Mouse (Mus musculus) lung, embryonic 16.5 days (tissue): ENCODE data around the gene Carm1. TPM values are rescaled to one million over a fixed set of nuclear protein-coding genes. Genes with fewer than 3 reads are reported as not detected.
A peak's percentile ranks its signal among the peaks of the same experiment; 100 is the strongest.

Source experiments
- ATAC-seq: fragments of 200-750 bp; cut with Nextera tagmentation; 2 replicates; pipeline ENCODE4 v1.8.0; 2017; ENCODE audit warnings: low read depth, mild to moderate bottlenecking, moderate library complexity
- H3K27ac ChIP-seq: fragments of 300-500 bp; sonication (generic); 2 replicates; pipeline ENCODE4 v1.5.1; 2014; ENCODE audit warnings: mild to moderate bottlenecking, control low read depth, low read length
- H3K27me3 ChIP-seq: fragments of 300-500 bp; sonication (generic); 2 replicates; pipeline ENCODE4 v1.6.1; 2014; ENCODE audit warnings: low read depth, low read length, mixed read lengths; ENCODE audit not compliant: control insufficient read depth, insufficient read depth
- H3K36me3 ChIP-seq: fragments of 300-500 bp; sonication (generic); 2 replicates; pipeline ENCODE4 v1.6.1; 2014; ENCODE audit warnings: low read length; ENCODE audit not compliant: control insufficient read depth, insufficient read depth
- H3K4me1 ChIP-seq: fragments of 300-500 bp; sonication (generic); replicated peaks from 2 replicates; pipeline ENCODE4 v1.6.1; 2014; ENCODE audit warnings: low read length, mixed read lengths; ENCODE audit not compliant: control insufficient read depth, insufficient read depth
- H3K4me2 ChIP-seq: fragments of 300-500 bp; sonication (generic); 2 replicates; pipeline ENCODE4 v1.6.1; 2014; ENCODE audit warnings: low read depth, low read length, control low read depth
- H3K4me3 ChIP-seq: fragments of 300-500 bp; sonication (generic); 2 replicates; pipeline ENCODE4 v1.5.1; 2014; ENCODE audit warnings: mild to moderate bottlenecking, low read length, control low read depth
- H3K9ac ChIP-seq: fragments of 300-500 bp; sonication (generic); 2 replicates; pipeline ENCODE4 v1.6.1; 2014; ENCODE audit warnings: low read length, control low read depth
- H3K9me3 ChIP-seq: fragments of 300-500 bp; sonication (generic); 2 replicates; pipeline ENCODE4 v1.6.1; 2016; ENCODE audit warnings: low read length; ENCODE audit not compliant: control insufficient read depth
- WGBS: fragments of 180-500 bp; shearing (Covaris S2); extraction: QIAGEN DNeasy Blood & Tissue Kit; methylation state at CpG from one replicate; pipeline ENCODE4 v1.1.7; 2014; 5-methylcytosine and 5-hydroxymethylcytosine counted together
- polyA plus RNA-seq: library from polyadenylated mRNA; unstranded; fragments of >200 nt; fragmentation: Nextera tagmentation; extraction: Ambion mirVana; gene quantifications from 2 replicates; pipeline ENCODE4 v1.2.1, GENCODE M21; 2015

Gene Carm1
- polyA plus RNA-seq, 1 experiment from 2014 or later: 20.8 TPM

DNA sequence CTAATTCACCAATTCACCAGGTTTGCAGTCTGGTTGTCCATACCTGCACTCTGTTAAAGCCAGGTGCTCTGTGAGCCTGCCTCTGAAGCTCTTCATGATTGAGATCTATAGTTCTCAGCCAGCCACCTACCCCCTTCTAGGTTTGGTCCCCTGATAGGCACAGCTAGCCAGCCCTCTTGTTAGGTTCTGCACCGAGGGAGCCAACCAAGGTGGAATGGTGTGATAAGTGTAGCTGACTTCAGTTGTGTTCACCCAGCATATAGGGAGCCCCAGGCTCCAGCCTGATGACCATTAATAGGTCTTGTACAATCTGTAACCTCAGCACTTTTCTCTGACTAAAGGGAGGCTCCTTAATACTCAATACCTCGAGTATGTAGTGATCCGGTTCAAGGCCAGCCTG is 53.5 kb downstream of the Carm1 start:
- Histone ChIP-seq H3K27me3 (no peaks in the 10 kb centered on the region), H3K36me3 (peaks cover 4% of the 10 kb centered on the region), H3K27ac (no peak overlapping the region), H3K9ac (no peak overlapping the region), H3K4me2 (no peak overlapping the region), H3K4me3 (no peak overlapping the region), H3K4me1 (no peaks in the 10 kb centered on the region), H3K9me3 (no peaks in the 10 kb centered on the region)
- WGBS: 73% methylated on average over 3 of the region's 3 CpGs
- ATAC-seq: no peak

DNA sequence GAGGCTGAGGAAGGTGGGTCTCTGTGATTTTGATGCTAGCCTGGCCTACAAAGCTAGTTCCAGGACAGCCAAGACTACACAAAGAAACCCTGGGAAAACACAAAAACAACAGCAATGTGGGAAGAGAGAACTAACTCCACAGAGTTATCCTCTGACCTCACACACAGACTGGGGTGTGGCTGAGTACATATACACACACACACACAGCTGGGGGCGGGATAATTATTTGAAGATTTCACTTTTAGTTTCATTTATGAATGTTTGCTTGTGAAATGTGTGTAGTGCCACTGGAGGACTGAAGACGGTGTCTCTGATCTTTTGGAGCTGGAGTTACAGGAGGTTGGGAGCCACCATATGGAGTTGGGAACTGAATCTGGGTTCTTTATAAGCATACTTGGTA is 54.4 kb downstream of the Carm1 start:
- Histone ChIP-seq H3K9ac (no peak overlapping the region), H3K4me3 (no peak overlapping the region), H3K27me3 (no peaks in the 10 kb centered on the region), H3K4me1 (no peaks in the 10 kb centered on the region), H3K4me2 (no peak overlapping the region), H3K27ac (no peak overlapping the region), H3K36me3 (peaks cover 2% of the 10 kb centered on the region), H3K9me3 (no peaks in the 10 kb centered on the region)
- ATAC-seq: no peak
- WGBS: 74% methylated on average over 2 of the region's 2 CpGs

DNA sequence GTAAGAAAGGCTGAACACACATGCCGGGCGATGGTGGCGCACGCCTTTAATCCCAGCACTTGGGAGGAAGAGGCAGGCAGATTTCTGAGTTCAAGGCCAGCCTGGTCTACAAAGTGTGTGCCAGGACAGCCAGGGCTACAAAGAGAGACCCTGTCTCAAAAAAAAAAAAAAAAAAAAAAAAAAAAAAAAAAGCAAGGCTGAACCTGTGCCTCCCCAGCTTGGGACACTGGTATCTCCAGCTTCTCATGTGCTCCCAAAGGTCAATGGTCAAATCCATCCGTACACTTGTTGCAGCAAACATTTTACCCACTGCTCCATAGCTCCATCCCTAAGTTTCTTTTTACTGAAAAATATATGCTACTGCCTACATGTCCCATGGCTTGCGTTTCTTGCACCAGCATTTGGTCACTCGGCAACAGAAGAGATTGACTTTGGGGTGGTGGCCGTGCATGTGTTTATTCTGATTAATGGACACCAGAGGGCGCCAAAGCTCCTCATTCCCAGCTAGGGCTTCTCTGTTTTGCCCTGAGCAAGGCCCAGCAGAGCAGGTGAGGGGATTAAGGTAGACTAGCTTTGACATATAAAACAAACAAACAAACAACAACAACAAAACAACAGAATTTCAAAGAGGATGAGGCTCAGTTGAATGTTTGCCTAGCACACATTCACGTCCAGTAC is 55.2 kb downstream of the Carm1 start:
- Histone ChIP-seq H3K4me1 (no peaks in the 10 kb centered on the region), H3K4me3 (no peak overlapping the region), H3K4me2 (no peak overlapping the region), H3K27me3 (no peaks in the 10 kb centered on the region), H3K9me3 (no peaks in the 10 kb centered on the region), H3K9ac (no peak overlapping the region), H3K27ac (no peak overlapping the region), H3K36me3 (no peaks in the 10 kb centered on the region)
- ATAC-seq: peak; percentile 78
- 49% methylated on average over 10 of the region's 10 CpGs for WGBS

DNA sequence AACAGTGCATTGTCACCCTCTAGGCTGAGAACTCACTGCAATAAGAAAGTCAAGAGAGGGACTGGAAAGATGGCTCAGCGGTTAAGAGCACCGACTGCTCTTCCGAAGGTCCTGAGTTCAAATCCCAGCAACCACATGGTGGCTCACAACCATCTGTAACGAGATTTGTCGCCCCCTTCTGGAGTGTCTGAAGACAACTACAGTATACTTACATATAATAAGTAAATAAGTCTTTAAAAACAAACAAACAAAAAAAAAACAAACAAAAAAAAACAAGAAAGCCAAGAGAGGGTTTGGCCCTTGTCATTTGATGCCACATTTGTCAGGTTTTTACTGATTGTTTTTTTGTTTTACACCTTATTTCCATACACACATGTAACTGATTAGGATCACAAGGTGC is 57.4 kb downstream of the Carm1 start:
- WGBS: 68% methylated on average over 5 of the region's 5 CpGs
- Histone ChIP-seq H3K4me2 (no peak overlapping the region), H3K36me3 (no peaks in the 10 kb centered on the region), H3K4me1 (no peaks in the 10 kb centered on the region), H3K9ac (no peak overlapping the region), H3K9me3 (no peaks in the 10 kb centered on the region), H3K4me3 (no peak overlapping the region), H3K27me3 (no peaks in the 10 kb centered on the region), H3K27ac (no peak overlapping the region)
- ATAC-seq: no peak

DNA sequence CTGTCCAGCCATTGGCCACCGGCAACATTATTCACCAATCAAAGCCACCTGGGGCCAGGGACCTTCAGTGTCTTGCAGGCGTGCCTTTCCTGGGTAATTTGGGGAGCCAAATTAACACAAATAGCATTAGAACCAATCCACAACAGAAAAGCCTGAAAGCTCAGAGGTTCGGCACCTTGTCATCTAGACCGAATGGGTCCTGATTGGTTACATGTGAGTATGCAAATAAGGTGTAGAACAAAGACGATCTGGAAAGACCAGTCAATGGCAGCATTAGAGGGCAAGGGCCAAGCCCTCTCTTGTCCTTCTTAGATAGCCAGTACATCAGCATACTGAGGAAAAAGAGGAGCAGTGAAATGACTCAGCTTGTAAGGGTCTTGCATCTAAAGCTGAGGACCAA is 59.2 kb downstream of the Carm1 start:
- 72% methylated on average over 5 of the region's 5 CpGs for WGBS
- ATAC-seq: no peak

DNA sequence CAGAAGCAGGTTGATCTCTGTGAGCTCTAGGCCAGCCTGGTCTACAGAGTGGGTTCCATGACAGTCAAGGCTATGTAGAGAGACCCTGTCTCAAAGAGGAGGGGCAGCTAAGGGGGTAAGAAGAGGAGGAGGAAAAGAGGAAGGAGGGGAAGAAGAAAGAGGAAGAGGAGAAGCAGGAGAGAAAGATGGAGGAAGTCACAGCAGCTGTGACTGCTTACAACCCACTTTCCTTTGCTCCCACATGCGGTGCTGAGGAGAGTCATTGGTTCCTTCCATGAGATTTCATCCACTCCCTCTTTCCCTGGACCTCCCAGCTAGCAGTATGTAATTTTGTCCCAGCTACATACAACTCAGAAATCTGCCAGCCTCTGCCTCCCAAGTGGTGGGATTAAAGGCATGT is 60.0 kb downstream of the Carm1 start:
- H3K4me3 ChIP-seq: no peak overlapping the region
- no peak overlapping the region for H3K4me2 ChIP-seq
- no peaks in the 10 kb centered on the region for H3K9me3 ChIP-seq
- H3K4me1 ChIP-seq: no peaks in the 10 kb centered on the region
- 84% methylated on average over 1 of the region's 1 CpGs for WGBS
- no peaks in the 10 kb centered on the region for H3K36me3 ChIP-seq
- H3K9ac ChIP-seq: no peak overlapping the region
- H3K27ac ChIP-seq: no peak overlapping the region
- no peak for ATAC-seq
- no peaks in the 10 kb centered on the region for H3K27me3 ChIP-seq

More for the DNA sequence above, 59.2 kb downstream of the Carm1 start:
- no peak overlapping the region for H3K4me3 ChIP-seq
- no peaks in the 10 kb centered on the region for H3K27me3 ChIP-seq
- no peak overlapping the region for H3K9ac ChIP-seq
- no peaks in the 10 kb centered on the region for H3K4me1 ChIP-seq
- no peak overlapping the region for H3K4me2 ChIP-seq
- no peaks in the 10 kb centered on the region for H3K36me3 ChIP-seq
- no peak overlapping the region for H3K27ac ChIP-seq
- no peaks in the 10 kb centered on the region for H3K9me3 ChIP-seq

DNA sequence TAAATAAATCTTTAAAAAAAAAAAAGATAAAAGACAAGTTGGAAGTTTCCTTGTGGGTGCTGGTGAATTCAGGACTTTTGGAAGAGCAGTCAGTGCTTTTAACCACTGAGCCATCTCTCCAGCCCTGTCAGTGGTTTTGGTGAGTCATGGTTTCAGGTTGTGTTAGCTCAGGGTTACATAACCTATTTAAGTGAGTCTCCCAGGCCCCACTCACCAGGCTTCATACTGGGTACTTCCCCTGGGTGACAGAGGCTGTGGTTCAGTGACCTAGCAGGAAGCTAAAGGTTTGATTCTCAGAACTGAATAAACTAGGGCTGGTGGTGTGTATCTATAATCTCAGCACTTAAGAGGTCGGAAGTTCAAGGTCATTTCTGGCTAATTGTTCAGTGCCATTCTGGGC is 63.2 kb downstream of the Carm1 start:
- no peak overlapping the region for H3K27ac ChIP-seq
- no peaks in the 10 kb centered on the region for H3K36me3 ChIP-seq
- no peaks in the 10 kb centered on the region for H3K27me3 ChIP-seq
- WGBS: 89% methylated on average over 1 of the region's 1 CpGs
- H3K9ac ChIP-seq: no peak overlapping the region
- H3K9me3 ChIP-seq: no peaks in the 10 kb centered on the region
- no peak for ATAC-seq
- H3K4me3 ChIP-seq: no peak overlapping the region
- H3K4me2 ChIP-seq: no peak overlapping the region
- peaks cover 2% of the 10 kb centered on the region; the same call in 1 of the 2 replicates for H3K4me1 ChIP-seq

DNA sequence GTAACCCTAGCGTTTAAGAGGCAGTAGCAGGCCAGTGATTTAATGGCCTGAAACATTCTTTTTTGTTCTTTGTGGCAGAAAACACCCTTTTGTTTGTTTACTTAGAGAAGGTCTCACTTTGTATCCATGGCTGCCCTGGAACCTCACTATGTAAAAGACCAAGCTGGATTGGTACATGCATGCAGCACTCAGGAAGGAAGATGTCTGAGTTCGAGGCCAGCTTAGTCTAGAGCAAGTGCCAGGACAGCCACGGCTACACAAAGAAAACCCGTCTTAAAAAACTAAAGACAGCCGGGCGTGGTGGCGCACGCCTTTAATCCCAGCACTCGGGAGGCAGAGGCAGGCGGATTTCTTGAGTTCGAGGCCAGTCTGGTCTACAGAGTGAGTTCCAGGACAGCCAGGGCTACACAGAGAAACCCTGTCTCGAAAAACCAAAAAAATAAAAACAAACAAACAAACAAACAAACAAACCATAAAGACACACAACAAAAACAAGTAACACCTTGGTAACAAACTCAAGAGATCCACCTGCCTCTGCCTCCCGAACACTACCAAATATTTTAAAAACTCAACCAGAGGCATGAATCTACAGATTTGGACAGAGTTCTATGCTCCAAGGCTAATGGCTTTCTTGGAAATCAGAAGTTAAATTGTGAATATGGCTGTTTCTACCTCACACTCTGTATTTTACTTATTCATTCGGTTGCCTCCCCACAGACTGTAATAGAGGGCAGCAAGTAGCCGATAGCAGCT is 68.3 kb downstream of the Carm1 start:
- Histone ChIP-seq H3K4me3 (peak overlapping the region; percentile 83), H3K9ac (peak overlapping the region; percentile 80), H3K27me3 (no peaks in the 10 kb centered on the region), H3K27ac (peak overlapping the region; percentile 94), H3K36me3 (no peaks in the 10 kb centered on the region), H3K4me1 (peaks cover 7% of the 10 kb centered on the region), H3K4me2 (peak overlapping the region; percentile 56), H3K9me3 (no peaks in the 10 kb centered on the region)
- WGBS: 72% methylated on average over 15 of the region's 15 CpGs
- ATAC-seq: no peak

DNA sequence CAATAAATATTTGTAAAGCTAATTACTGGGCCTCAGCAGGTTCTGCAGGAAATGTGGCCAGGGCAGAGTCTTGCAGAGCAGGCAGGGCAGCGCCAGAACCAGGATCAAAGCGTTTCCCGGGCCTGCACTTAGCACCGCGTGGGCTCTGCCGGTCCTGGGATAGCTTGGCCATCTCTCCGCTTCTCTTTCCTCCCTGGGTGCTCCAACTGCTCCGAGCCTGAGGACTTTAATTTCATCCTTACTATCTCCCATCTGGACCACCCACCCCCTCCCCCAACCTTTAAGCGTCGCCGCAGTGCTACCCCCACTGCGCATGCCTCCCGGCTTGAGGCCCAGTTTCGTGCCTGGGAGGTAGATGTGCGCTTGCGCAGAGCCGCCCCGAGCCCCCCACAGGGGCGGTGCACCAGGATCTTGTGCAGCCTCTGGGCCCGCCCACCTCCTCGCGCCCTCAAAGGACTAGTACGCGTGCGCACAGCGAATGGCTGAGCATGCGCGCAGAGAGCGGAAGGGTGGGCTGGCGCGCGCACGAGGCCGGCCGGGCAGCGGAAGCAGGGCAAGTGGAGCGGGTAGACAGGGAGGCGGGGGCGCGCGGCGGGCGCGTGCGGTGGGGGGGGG is 69.0 kb downstream of the Carm1 start, which contains the start of gene Smarca4:
Gene Smarca4 (plus strand): TSS at position 553 of the 615 bp plus-strand sequence.
- H3K27ac ChIP-seq: peak within 1 kb of the TSS; percentile 98
- H3K27me3 ChIP-seq: no peaks in the 10 kb centered on the region
- H3K4me1 ChIP-seq: peaks cover 7% of the 10 kb centered on the region
- peak; percentile 96 for ATAC-seq
- H3K4me3 ChIP-seq: peak within 1 kb of the TSS; percentile 83
- H3K36me3 ChIP-seq: no peaks in the 10 kb centered on the region
- H3K9me3 ChIP-seq: no peaks in the 10 kb centered on the region
- under 1% methylated on average over 35 of the region's 45 CpGs for WGBS
- H3K4me2 ChIP-seq: peak within 1 kb of the TSS; percentile 78
- peak within 1 kb of the TSS; percentile 94 for H3K9ac ChIP-seq
